Mouse (Mus musculus) embryonic facial prominence, embryonic 11.5 days (tissue): ENCODE results near the gene Mrpl52. TPM values are rescaled to one million over a fixed set of nuclear protein-coding genes. Genes with fewer than 3 reads are reported as not detected.

Experiments used
- ATAC-seq: fragments of 200-750 bp; cut with Nextera tagmentation; replicated peaks from 2 replicates; pipeline ENCODE4 v1.8.0; 2017; ENCODE audit warnings: low read depth; ENCODE audit not compliant: insufficient number of reproducible peaks, low FRiP score, low TSS enrichment
- DNase-seq: peaks from one replicate; pipeline ENCODE4 v3.0.0-alpha.2; 2015; ENCODE audit warnings: low spot score
- H3K27ac ChIP-seq: fragments of 300-500 bp; sonication (generic); replicated peaks from 2 replicates; pipeline ENCODE4 v1.5.1; 2014; ENCODE audit warnings: mild to moderate bottlenecking, low read depth, low read length, control low read depth
- H3K27me3 ChIP-seq: fragments of 300-500 bp; sonication (generic); 2 replicates; pipeline ENCODE4 v1.6.1; 2014; ENCODE audit warnings: mild to moderate bottlenecking, low read length, moderate library complexity, mixed read lengths; ENCODE audit not compliant: control insufficient read depth, insufficient read depth
- H3K36me3 ChIP-seq: fragments of 300-500 bp; sonication (generic); replicated peaks from 2 replicates; pipeline ENCODE4 v1.6.1; 2014; ENCODE audit warnings: low read depth, mild to moderate bottlenecking, low read length, moderate library complexity, mixed read lengths; ENCODE audit not compliant: control insufficient read depth, insufficient read depth
- H3K4me1 ChIP-seq: fragments of 300-500 bp; sonication (generic); 2 replicates; pipeline ENCODE4 v1.6.1; 2014; ENCODE audit warnings: low read length, mixed read lengths; ENCODE audit not compliant: control insufficient read depth, insufficient read depth
- H3K4me2 ChIP-seq: fragments of 300-500 bp; sonication (generic); 2 replicates; pipeline ENCODE4 v1.6.1; 2014; ENCODE audit warnings: low read depth, mild to moderate bottlenecking, control low read depth, low read length, moderate library complexity
- H3K4me3 ChIP-seq: fragments of 300-500 bp; sonication (generic); 2 replicates; pipeline ENCODE4 v1.5.1; 2014; ENCODE audit warnings: low read depth, low read length, control low read depth
- H3K9ac ChIP-seq: fragments of 300-500 bp; sonication (generic); replicated peaks from 2 replicates; pipeline ENCODE4 v1.6.1; 2014; ENCODE audit warnings: mild to moderate bottlenecking, control low read depth, low read length
- H3K9me3 ChIP-seq: fragments of 300-500 bp; sonication (generic); replicated peaks from 2 replicates; pipeline ENCODE4 v1.6.1; 2016; ENCODE audit warnings: mild to moderate bottlenecking, low read length, inconsistent platforms, mixed read lengths; ENCODE audit not compliant: control insufficient read depth
- WGBS: fragments of 180-500 bp; shearing (Covaris S2); extraction: QIAGEN DNeasy Blood & Tissue Kit; methylation state at CpG from one replicate; pipeline ENCODE4 v1.1.7; 2014; 5-methylcytosine and 5-hydroxymethylcytosine counted together
- polyA plus RNA-seq: library from polyadenylated mRNA; unstranded; fragments of >200 nt; fragmentation: Nextera tagmentation; extraction: Ambion mirVana; gene quantifications from 2 replicates; pipeline ENCODE4 v1.2.1, GENCODE M21; 2014

The Mrpl52 gene
- polyA plus RNA-seq, 1 experiment from 2014 or later = 235 TPM

GRCm38 (mm10) chr14:54385968-54386618 lies 40.6 kb upstream of the Mrpl52 start:
- DNase-seq (no peak), ATAC-seq (no peak)
- H3K4me3 ChIP-seq = no peak overlapping the region
- H3K4me2 ChIP-seq = no peak overlapping the region
- no peaks in the 10 kb centered on the region for H3K9me3 ChIP-seq
- H3K9ac ChIP-seq = no peak overlapping the region
- H3K27me3 ChIP-seq = no peaks in the 10 kb centered on the region
- H3K36me3 ChIP-seq = no peaks in the 10 kb centered on the region
- H3K27ac ChIP-seq = no peak overlapping the region
- H3K4me1 ChIP-seq = no peaks in the 10 kb centered on the region
- 75% methylated on average over 7 of the region's 7 CpGs for WGBS

DNA sequence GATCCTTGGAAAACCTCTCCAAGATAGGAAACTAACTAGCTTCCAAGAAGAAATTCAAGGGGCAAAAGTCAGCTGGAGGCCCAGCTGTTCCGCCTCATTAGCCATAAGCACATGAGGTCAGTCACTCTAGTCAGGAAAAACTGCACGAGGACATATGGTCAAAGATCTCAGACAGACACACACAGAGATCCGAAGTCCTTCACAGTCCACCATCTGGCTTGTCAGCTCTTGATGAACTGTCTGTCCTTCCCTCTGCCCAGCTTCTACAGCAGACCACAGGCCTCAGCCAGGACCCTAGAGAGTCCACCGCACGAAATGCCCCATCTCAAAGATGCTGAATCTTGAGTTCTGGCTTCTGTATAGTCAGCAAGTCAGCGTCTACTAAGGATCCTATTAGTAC lies 39.2 kb upstream of the Mrpl52 start:
- no peak overlapping the region for H3K27ac ChIP-seq
- no peak for ATAC-seq
- no peaks in the 10 kb centered on the region for H3K36me3 ChIP-seq
- no peak for DNase-seq
- no peaks in the 10 kb centered on the region for H3K4me1 ChIP-seq
- no peaks in the 10 kb centered on the region for H3K9me3 ChIP-seq
- 80% methylated on average over 6 of the region's 6 CpGs for WGBS
- H3K4me2 ChIP-seq = no peak overlapping the region
- no peaks in the 10 kb centered on the region for H3K27me3 ChIP-seq
- H3K9ac ChIP-seq = no peak overlapping the region
- no peak overlapping the region for H3K4me3 ChIP-seq

DNA sequence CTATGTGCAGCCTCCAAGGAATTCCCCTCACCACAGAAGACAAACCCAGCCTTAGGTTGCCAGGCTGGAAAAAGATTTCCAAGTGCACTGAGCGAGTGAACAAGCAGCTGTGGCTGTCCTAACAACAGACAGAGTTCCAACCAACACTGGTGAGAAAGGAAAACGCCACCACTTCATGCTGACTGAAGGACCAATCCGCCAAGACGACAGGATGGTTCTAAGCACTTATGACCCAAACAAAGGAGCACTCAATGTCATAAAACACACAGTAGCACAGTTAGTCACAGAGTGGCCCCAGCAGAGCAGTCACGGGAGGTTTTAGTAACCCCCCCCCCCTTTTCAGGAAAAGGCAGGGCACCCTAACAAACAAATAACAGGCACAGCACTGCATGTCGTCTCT lies 35.9 kb upstream of the Mrpl52 start:
- whole genome bisulfite sequencing = 71% methylated on average over 6 of the region's 6 CpGs
- DNase-seq (no peak), ATAC-seq (no peak)
- Histone ChIP-seq H3K27me3 (no peaks in the 10 kb centered on the region), H3K36me3 (no peaks in the 10 kb centered on the region), H3K4me3 (no peak overlapping the region), H3K4me1 (no peaks in the 10 kb centered on the region), H3K9me3 (no peaks in the 10 kb centered on the region), H3K4me2 (no peak overlapping the region), H3K27ac (no peak overlapping the region), H3K9ac (no peak overlapping the region)

- no peak overlapping the region for H3K4me3 ChIP-seq
- no peak overlapping the region for H3K27ac ChIP-seq
- H3K36me3 ChIP-seq = no peaks in the 10 kb centered on the region
- DNase-seq (no peak), ATAC-seq (no peak)
- no peak overlapping the region for H3K4me2 ChIP-seq
- no peak overlapping the region for H3K9ac ChIP-seq
- H3K4me1 ChIP-seq = no peaks in the 10 kb centered on the region
- H3K27me3 ChIP-seq = no peaks in the 10 kb centered on the region
- no peaks in the 10 kb centered on the region for H3K9me3 ChIP-seq
- 58% methylated on average over 3 of the region's 3 CpGs for WGBS
Observed at GRCm38 (mm10) chr14:54393794-54394193, 32.9 kb upstream of the Mrpl52 start.

DNA sequence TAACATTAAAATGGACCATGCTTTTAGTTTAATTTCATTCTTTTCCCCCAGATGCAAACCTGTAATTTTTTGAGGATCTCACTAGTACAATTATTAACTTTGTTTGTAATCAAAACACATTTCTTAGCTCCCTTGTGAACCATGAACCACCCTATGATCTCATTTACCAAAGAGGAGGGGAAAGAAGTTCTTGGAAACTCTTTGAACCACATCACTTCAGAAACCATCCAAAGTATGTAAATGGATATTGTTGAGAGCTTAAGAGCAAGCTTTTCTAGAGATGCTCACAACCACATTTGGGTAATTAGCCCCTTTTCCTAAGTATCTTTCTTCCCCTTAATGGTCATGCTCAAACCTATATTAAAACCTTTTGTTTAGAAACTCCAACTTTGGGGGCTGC lies 32.4 kb upstream of the Mrpl52 start:
- no peak overlapping the region for H3K27ac ChIP-seq
- no peak for DNase-seq
- H3K9me3 ChIP-seq = no peaks in the 10 kb centered on the region
- no peak for ATAC-seq
- H3K36me3 ChIP-seq = no peaks in the 10 kb centered on the region
- H3K4me2 ChIP-seq = no peak overlapping the region
- no peak overlapping the region for H3K9ac ChIP-seq
- H3K4me3 ChIP-seq = no peak overlapping the region
- no peaks in the 10 kb centered on the region for H3K4me1 ChIP-seq
- no peaks in the 10 kb centered on the region for H3K27me3 ChIP-seq

DNA sequence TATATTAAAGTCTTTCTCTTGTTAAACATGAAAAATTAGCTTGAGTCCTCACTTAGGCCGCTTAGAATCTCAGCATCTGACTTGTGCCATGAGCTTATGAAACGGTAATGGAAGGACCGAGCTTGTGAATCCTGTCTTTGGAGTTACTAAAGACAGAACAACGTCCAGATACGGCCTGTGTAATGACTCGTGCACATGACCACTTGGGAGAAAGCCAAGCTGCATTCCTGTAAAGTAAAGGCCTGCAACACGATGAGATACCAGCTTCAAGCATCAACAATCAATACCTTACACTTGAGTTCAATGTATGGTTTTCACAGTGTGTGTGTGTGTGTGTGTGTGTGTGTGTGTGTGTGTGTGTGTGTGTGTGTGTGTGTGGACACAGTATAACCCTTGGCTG lies 30.0 kb upstream of the Mrpl52 start:
- ATAC-seq = no peak
- DNase-seq = no peak
- Histone ChIP-seq H3K4me3 (no peak overlapping the region), H3K4me2 (no peak overlapping the region), H3K36me3 (no peaks in the 10 kb centered on the region), H3K27ac (no peak overlapping the region), H3K4me1 (no peaks in the 10 kb centered on the region), H3K9me3 (no peaks in the 10 kb centered on the region), H3K27me3 (no peaks in the 10 kb centered on the region), H3K9ac (no peak overlapping the region)
- WGBS = 90% methylated on average over 7 of the region's 7 CpGs

- no peak overlapping the region for H3K4me3 ChIP-seq
- no peaks in the 10 kb centered on the region for H3K4me1 ChIP-seq
- no peaks in the 10 kb centered on the region for H3K27me3 ChIP-seq
- H3K9me3 ChIP-seq = no peaks in the 10 kb centered on the region
- no peak for ATAC-seq
- H3K36me3 ChIP-seq = no peaks in the 10 kb centered on the region
- H3K9ac ChIP-seq = no peak overlapping the region
- WGBS = 77% methylated on average over 7 of the region's 7 CpGs
- no peak overlapping the region for H3K27ac ChIP-seq
- no peak for DNase-seq
- H3K4me2 ChIP-seq = no peak overlapping the region
Observed at GRCm38 (mm10) chr14:54397872-54398527, 28.7 kb upstream of the Mrpl52 start.

- Histone ChIP-seq H3K9ac (no peak overlapping the region), H3K4me3 (no peak overlapping the region), H3K27me3 (no peaks in the 10 kb centered on the region), H3K36me3 (no peaks in the 10 kb centered on the region), H3K4me2 (no peak overlapping the region), H3K4me1 (no peaks in the 10 kb centered on the region), H3K9me3 (no peaks in the 10 kb centered on the region), H3K27ac (no peak overlapping the region)
- 48% methylated on average over 7 of the region's 7 CpGs for WGBS
- no peak for DNase-seq
- no peak for ATAC-seq
Observed at GRCm38 (mm10) chr14:54398528-54398916, 28.2 kb upstream of the Mrpl52 start.
